In genomic region chr4:106870556-106870955, GRCm38 (mm10) we compare ENCODE assay signal across 10 mouse cellular contexts. TPM values are rescaled to one million over a fixed set of nuclear protein-coding genes. Genes with fewer than 3 reads are reported as not detected.
A peak's percentile ranks its signal among the peaks of the same experiment; 100 is the strongest.
DNase-seq lines count a peak whose midpoint lies in the region; ATAC-seq and TF ChIP-seq lines count a peak whose summit lies in the region.
"Had no signal": no experiment of that assay in that cellular context is flagged by ENCODE, and none has a peak within 500 bp of the region (broad histone marks: within the 10 kb centered on the region; RNA-seq: fewer than 3 reads in every experiment).

No protein-coding gene starts in this region.

- H3K27ac ChIP-seq in ES-E14 (ENCODE audit: insufficient read depth, low read depth, low read length, poor library complexity, severe bottlenecking): peak overlapping the region; percentile 49; the same call in 1 of the 2 replicates
- no peak overlapping the region for H3K27ac ChIP-seq in midbrain, embryonic 11.5 days (ENCODE audit: low read depth, low read length)
- H3K27ac ChIP-seq: midbrain, embryonic 12.5 days had no signal

- no peaks in the 10 kb centered on the region for H3K36me3 ChIP-seq in ES-E14 (ENCODE audit: control insufficient read depth, insufficient read depth, low read length, poor library complexity, severe bottlenecking)
- no peaks in the 10 kb centered on the region for H3K36me3 ChIP-seq in midbrain, embryonic 11.5 days (ENCODE audit: control insufficient read depth, insufficient read depth, low read length)
- H3K36me3 ChIP-seq: midbrain, embryonic 12.5 days had no signal

- H3K9ac ChIP-seq in ES-E14 (ENCODE audit: insufficient read depth, low read depth, low read length, poor library complexity, severe bottlenecking): no peak overlapping the region
- no peak overlapping the region for H3K9ac ChIP-seq in midbrain, embryonic 11.5 days (ENCODE audit: low read length)
- H3K9ac ChIP-seq: midbrain, embryonic 12.5 days had no signal

- peaks cover 13 to 32% of the 10 kb centered on the region in 2 experiments for H3K4me1 ChIP-seq in ES-E14 (ENCODE audit: control insufficient read depth in 2 of 2, insufficient read depth in 2 of 2, low read length in 2 of 2, poor library complexity in 1 of 2)
- H3K4me1 ChIP-seq in midbrain, embryonic 11.5 days (ENCODE audit: control insufficient read depth, insufficient read depth, low read length): peaks cover 18% of the 10 kb centered on the region

- H3K27me3 ChIP-seq in midbrain, embryonic 11.5 days (ENCODE audit: control insufficient read depth, insufficient read depth, low read length): no peaks in the 10 kb centered on the region
- H3K27me3 ChIP-seq: midbrain, embryonic 12.5 days had no signal

- peak; percentile 25 to 43; a peak in 2 of 4 replicates for ATAC-seq in hematopoietic stem cell, adult 5-6 weeks (replicated peaks in 1 of 2; ENCODE audit: insufficient read depth in 1 of 2, low FRiP score in 2 of 2, low TSS enrichment in 1 of 2, low read depth in 1 of 2, poor library complexity in 2 of 2, severe bottlenecking in 2 of 2)
- ATAC-seq in megakaryocyte progenitor cell, adult 5-6 weeks (replicated peaks; ENCODE audit: poor library complexity): peak; percentile 95
- no peak for ATAC-seq in frontal cortex, adult (ENCODE audit: low TSS enrichment)
- no peak for ATAC-seq in midbrain, embryonic 11.5 days (ENCODE audit: low FRiP score)

- H3K4me2 ChIP-seq in midbrain, embryonic 11.5 days: no peak overlapping the region
- H3K4me2 ChIP-seq: midbrain, embryonic 12.5 days had no signal

- no peaks in the 10 kb centered on the region for H3K9me3 ChIP-seq in ES-E14 (ENCODE audit: control insufficient read depth, insufficient read depth, low read depth, low read length)
- H3K9me3 ChIP-seq in midbrain, embryonic 11.5 days (ENCODE audit: control insufficient read depth, low read length): no peaks in the 10 kb centered on the region
- H3K9me3 ChIP-seq: midbrain, embryonic 12.5 days had no signal

- DNase-seq in A20 (ENCODE audit: low read depth, low spot score) (peak; percentile 52), ES-E14 (ENCODE audit: low read depth, low spot score) (peak; percentile 86)
- no peak for DNase-seq in frontal cortex, postnatal 10 days (ENCODE audit: low spot score in 2 of 2)
- no peak for DNase-seq in urinary bladder, postnatal 14 days (ENCODE audit: low spot score)
- no peak for DNase-seq in midbrain, embryonic 11.5 days (ENCODE audit: low spot score, missing footprints)
- DNase-seq: cerebellum, adult 9-10 months had no signal

- in situ Hi-C loops in ES-E14 (cut with MboI; ENCODE audit: low sequenced_read_pairs in 2 of 2, unreplicated experiment in 2 of 2): no loop called here

- H3K4me3 ChIP-seq in ES-E14 (ENCODE audit: insufficient read depth in 1 of 2, low read depth in 1 of 2, low read length in 2 of 2, poor library complexity in 1 of 2, severe bottlenecking in 1 of 2): peak overlapping the region in 1 of 2 experiments; percentile 11; a peak in 1 of 4 replicates
- no peak overlapping the region for H3K4me3 ChIP-seq in midbrain, embryonic 11.5 days (ENCODE audit: low read depth, low read length)
- H3K4me3 ChIP-seq: midbrain, embryonic 12.5 days had no signal

- 89% methylated on average over 2 of the region's 2 CpGs for WGBS in midbrain, embryonic 11.5 days

TF ChIP-seq in ES-E14, 5 proteins besides CTCF, POLR2A, EP300 and RAD21:
- TF ChIP-seq CHD2 (IDR thresholded peaks at IDR 0.05; ENCODE audit: low read depth, low read length) (no peak), MAFK (IDR thresholded peaks at IDR 0.05; ENCODE audit: insufficient read depth, low read depth, low read length) (no peak), ZNF384 (IDR thresholded peaks at IDR 0.05; ENCODE audit: low read depth, low read length) (no peak), ZC3H11A (IDR thresholded peaks at IDR 0.05; ENCODE audit: borderline replicate concordance, low read depth, low read length) (no peak), HCFC1 (IDR thresholded peaks at IDR 0.05; ENCODE audit: borderline replicate concordance, insufficient read depth, low read length) (no peak)

RNA-seq across cellular contexts. Expression of gene Ssbp3, which starts 39.9 kb away (rescaled TPM):
- total RNA-seq in ES-E14 (2012; rRNA removed): 42.3 and 42.6 TPM in 2 replicates
- 47.4 and 51.3 TPM in 2 replicates for total RNA-seq in hematopoietic stem cell, adult 5-6 weeks (2017)
- total RNA-seq in megakaryocyte progenitor cell, adult 5-6 weeks (2015): 35.5 and 36.5 TPM in 2 replicates
- total RNA-seq in megakaryocyte progenitor cell, adult 5-6 weeks (2017): 16.0 and 30.8 TPM in 2 replicates
- polyA plus RNA-seq in midbrain, embryonic 11.5 days (2014; fragmentation: Nextera tagmentation; extraction: Ambion mirVana): 124 and 132 TPM in 2 replicates

Comparison
In these comparisons a context has a peak if more than half of its experiments do, and no peak if none do; other contexts are left out.
1. DNase-seq: peak in A20 (single experiment) and ES-E14 (single experiment); none in frontal cortex, postnatal 10 days (0 of 2), urinary bladder, postnatal 14 days (single experiment) and midbrain, embryonic 11.5 days (single experiment).
2. ATAC-seq: peak in hematopoietic stem cell, adult 5-6 weeks (2 of 2) and megakaryocyte progenitor cell, adult 5-6 weeks (single experiment); none in frontal cortex, adult (single experiment) and midbrain, embryonic 11.5 days (single experiment).